Mouse (Mus musculus): ENCODE results near the gene Fam120b. TPM values are rescaled to one million over a fixed set of nuclear protein-coding genes. Genes with fewer than 3 reads are reported as not detected.

The Fam120b gene
- total and polyA plus RNA-seq, 3 experiments: 17.2 to 19.5 (median 18.1) TPM

DNA sequence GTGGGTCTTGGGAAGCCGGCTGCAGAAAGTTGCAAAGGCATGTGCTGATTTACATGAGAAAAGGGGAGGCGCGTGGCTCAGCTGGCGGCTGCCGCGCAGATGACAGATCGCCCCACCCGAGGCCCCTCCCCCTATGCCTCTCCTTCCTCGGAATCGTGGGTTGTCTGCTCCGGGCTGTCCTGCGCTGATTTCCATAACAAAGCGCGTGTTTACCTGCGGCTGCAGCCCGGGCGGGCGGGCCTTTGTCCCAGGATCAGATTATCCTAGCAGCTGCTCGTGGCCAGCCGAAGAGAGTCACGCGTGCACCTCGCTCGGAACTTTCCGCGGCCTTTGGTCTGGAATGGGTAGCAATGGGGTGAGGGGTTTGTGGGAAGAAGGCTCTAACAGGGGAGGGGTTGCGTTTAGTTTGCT, 15.4 kb upstream of the Fam120b start:
- Histone ChIP-seq H3K4me2 (ENCODE audit: insufficient read depth, low read depth, poor library complexity, severe bottlenecking) (peak overlapping the region; percentile 56), H3K4me3 (replicated peaks in 1 of 3; ENCODE audit: low read depth in 2 of 3, low read length in 2 of 3, poor library complexity in 1 of 3) (peak overlapping the region in 1 of 3 experiments; percentile 11), H3K27ac (ENCODE audit: insufficient read depth, low read depth) (no peak overlapping the region), H3K79me2 (replicated peaks; ENCODE audit: control insufficient read depth, extremely low read depth, insufficient read depth, poor library complexity, severe bottlenecking) (no peaks in the 10 kb centered on the region), H3K4me1 (ENCODE audit: control insufficient read depth in 1 of 2, insufficient read depth in 2 of 2) (peaks cover 6 to 9% of the 10 kb centered on the region in 2 experiments; a peak in 3 of 4 replicates), H3K36me3 (replicated peaks in 1 of 2; ENCODE audit: control insufficient read depth in 1 of 2, insufficient read depth in 1 of 2, low read length in 1 of 2) (no peaks in the 10 kb centered on the region), H3K9me3 (replicated peaks; ENCODE audit: low read length) (no peaks in the 10 kb centered on the region), H3K9ac (ENCODE audit: insufficient read depth, low read depth) (no peak overlapping the region), H3K27me3 (replicated peaks) (peaks cover 66% of the 10 kb centered on the region)
- TF ChIP-seq ELF1 (IDR thresholded peaks at IDR 0.05; ENCODE audit: low read depth, low read length) (no peak), POLR2A (IDR thresholded peaks at IDR 0.05; ENCODE audit: low read depth, low read length) (no peak), BHLHE40 (IDR thresholded peaks at IDR 0.05; ENCODE audit: low read depth, low read length) (peak; percentile 48; the same call in 1 of the 2 replicates)
- DNase-seq (ENCODE audit: extremely low read depth): no peak
- in situ Hi-C loops (cut with MboI; ENCODE audit: low pct_ligation_motif_present, low pct_unique_long_range_greater_than_20kb, low sequenced_read_pairs) (no loop called here), dilution Hi-C loops (cut with MboI; ENCODE audit: extremely low pct_ligation_motif_present, extremely low pct_unique_long_range_greater_than_20kb, low sequenced_read_pairs) (no loop called here)

DNA sequence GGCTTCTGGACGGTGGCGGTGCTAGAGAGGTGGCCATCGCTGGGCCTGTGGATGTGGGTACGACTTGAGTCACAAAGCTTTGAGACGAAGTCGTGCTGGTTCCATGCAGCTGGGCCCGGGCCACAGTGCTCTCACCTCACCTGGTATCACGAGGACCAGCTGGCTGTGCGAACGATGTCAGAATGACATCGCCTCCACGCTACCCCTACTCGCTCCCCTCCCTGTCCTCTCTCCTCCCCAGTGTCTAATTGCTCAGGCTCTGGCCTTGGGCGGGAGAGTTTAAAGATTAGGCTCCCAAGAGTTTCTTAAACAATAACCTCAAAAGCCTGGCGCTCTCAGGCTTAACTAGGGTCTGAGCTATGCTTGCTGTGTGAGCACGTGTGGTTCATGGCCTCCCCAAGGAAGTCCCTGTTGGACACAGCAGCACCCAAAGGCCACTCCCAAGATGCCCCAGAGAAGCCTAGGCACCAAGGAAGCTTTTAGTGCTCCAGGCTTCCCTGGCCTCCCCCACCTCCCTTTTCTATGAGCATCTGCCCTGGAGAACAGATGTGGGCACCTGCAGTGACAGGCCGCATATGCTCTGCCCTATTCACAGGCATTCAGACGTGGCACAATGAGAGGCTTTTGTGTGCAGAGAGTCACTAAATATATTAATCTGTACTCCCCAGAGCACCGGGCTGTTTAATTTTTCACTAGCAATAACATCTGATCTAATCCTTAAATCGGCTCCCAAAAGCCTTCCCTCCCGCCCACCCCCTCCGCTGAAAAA, 14.7 kb upstream of the Fam120b start:
- Histone ChIP-seq H3K4me1 (ENCODE audit: control insufficient read depth in 1 of 2, insufficient read depth in 2 of 2) (peaks cover 6 to 7% of the 10 kb centered on the region in 2 experiments; a peak in 3 of 4 replicates), H3K9me3 (replicated peaks; ENCODE audit: low read length) (no peaks in the 10 kb centered on the region), H3K27ac (ENCODE audit: insufficient read depth, low read depth) (no peak overlapping the region), H3K27me3 (replicated peaks) (peaks cover 63% of the 10 kb centered on the region), H3K4me3 (replicated peaks in 1 of 3; ENCODE audit: low read depth in 2 of 3, low read length in 2 of 3, poor library complexity in 1 of 3) (no peak overlapping the region), H3K9ac (ENCODE audit: insufficient read depth, low read depth) (no peak overlapping the region), H3K36me3 (replicated peaks in 1 of 2; ENCODE audit: control insufficient read depth in 1 of 2, insufficient read depth in 1 of 2, low read length in 1 of 2) (no peaks in the 10 kb centered on the region), H3K79me2 (replicated peaks; ENCODE audit: control insufficient read depth, extremely low read depth, insufficient read depth, poor library complexity, severe bottlenecking) (no peaks in the 10 kb centered on the region), H3K4me2 (ENCODE audit: insufficient read depth, low read depth, poor library complexity, severe bottlenecking) (no peak overlapping the region)
- in situ Hi-C loops (cut with MboI; ENCODE audit: low pct_ligation_motif_present, low pct_unique_long_range_greater_than_20kb, low sequenced_read_pairs): no loop called here
- dilution Hi-C loops (cut with MboI; ENCODE audit: extremely low pct_ligation_motif_present, extremely low pct_unique_long_range_greater_than_20kb, low sequenced_read_pairs): no loop called here
- TF ChIP-seq GABPA (IDR thresholded peaks at IDR 0.05; ENCODE audit: insufficient replicate concordance, low read depth, low read length) (no peak), MAFK (IDR thresholded peaks at IDR 0.05; ENCODE audit: insufficient replicate concordance, low read length) (no peak), PAX5 (IDR thresholded peaks at IDR 0.05; ENCODE audit: low read length) (no peak), MEF2A (IDR thresholded peaks at IDR 0.05; ENCODE audit: borderline replicate concordance, low read depth, low read length) (no peak), UBTF (IDR thresholded peaks at IDR 0.05; ENCODE audit: low read depth, low read length) (no peak), POLR2AphosphoS2 (IDR thresholded peaks at IDR 0.05; ENCODE audit: low read depth, low read length) (no peak), ETS1 (conservative IDR thresholded peaks at IDR 0.05; ENCODE audit: low read depth, low read length) (no peak), NRF1 (IDR thresholded peaks at IDR 0.05; ENCODE audit: low read depth, low read length) (no peak), EP300 (IDR thresholded peaks at IDR 0.05; ENCODE audit: low read length) (no peak), JUN (IDR thresholded peaks at IDR 0.05; ENCODE audit: insufficient read depth, low read depth, low read length) (no peak), MYC (IDR thresholded peaks at IDR 0.05; ENCODE audit: low read depth, low read length) (no peak), POLR2A (IDR thresholded peaks at IDR 0.05; ENCODE audit: low read depth, low read length) (no peak)
- DNase-seq (ENCODE audit: extremely low read depth): no peak
